Mouse (Mus musculus) urinary bladder, postnatal 4 days (tissue): ENCODE results near the gene Vmn1r209.
"Not testable (repeated sequence)": the region's sequence is repeated elsewhere in the genome, so short reads cannot be mapped to it uniquely, and the experiment has no call there.

Experiments used
- DNase-seq, 2 experiments: peaks; one replicate each; pipeline ENCODE4 v3.0.0; 2021 to 2022; ENCODE audit warnings: low spot score in 2 of 2

Vmn1r209 gene

DNA sequence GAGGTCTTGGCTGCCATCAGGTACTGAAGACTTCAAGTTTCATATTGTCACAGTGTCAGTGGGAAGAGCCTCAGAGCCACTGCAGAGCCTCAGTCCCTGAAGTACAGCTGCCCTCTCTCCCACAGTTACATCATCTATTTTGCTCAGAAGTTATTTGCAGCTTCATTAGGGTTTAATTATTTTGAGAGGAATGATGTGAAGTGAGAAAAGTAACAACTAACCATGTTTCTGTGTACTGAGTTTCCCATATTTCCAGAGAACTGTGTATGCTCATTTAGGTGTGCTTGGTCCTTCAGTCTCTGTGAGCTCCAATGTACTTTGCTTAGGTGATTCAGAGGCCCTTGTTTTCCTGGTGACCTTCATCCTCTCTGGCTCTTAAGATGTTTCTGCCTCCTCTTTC lies at the start of gene Vmn1r209:
Vmn1r209 (minus strand) TSS at position 101 of the 400 bp plus-strand sequence.
- DNase-seq = not testable (repeated sequence)

DNA sequence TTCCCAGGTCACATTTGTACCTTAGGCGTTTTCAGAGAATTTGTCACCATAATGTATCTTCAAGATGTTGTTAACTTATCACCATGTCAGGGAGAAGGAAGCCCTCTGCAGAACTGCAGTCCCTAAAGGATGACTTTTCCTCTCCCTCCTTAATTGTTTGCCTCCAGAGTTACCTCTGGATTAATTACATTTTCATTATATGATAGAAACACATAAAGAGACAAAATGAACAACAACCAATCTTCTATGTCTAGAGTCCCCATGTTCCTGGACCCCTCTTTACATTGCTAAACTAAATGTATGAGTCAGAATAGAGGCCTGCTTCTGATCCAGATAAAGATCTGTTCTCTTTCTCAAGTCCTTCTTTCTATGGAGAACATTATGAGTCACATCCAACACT lies 48.0 kb upstream of the Vmn1r209 start, which contains the start of gene Vmn1r211:
Vmn1r211 (minus strand) TSS at position 101 of the 400 bp plus-strand sequence.
- DNase-seq = no peak

DNA sequence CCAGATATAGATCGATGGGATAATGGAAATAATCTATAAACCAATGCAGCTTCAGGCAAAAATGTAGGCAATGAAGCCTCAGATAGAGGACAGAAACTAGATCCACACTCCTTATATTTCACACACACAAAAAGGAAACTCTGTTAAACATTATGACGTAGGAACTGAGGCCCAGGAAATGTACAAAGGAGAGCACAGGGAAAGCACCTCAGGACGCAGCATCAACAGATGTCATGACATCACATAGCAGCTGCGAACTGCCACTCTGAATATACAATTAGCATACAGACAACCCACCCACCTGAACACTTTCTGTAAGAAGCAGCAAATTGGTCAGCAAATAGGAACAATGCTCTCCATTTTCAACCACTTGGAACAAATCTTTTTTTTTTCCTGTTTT lies 45.3 kb upstream of the Vmn1r209 start:
- no peak for DNase-seq

DNA sequence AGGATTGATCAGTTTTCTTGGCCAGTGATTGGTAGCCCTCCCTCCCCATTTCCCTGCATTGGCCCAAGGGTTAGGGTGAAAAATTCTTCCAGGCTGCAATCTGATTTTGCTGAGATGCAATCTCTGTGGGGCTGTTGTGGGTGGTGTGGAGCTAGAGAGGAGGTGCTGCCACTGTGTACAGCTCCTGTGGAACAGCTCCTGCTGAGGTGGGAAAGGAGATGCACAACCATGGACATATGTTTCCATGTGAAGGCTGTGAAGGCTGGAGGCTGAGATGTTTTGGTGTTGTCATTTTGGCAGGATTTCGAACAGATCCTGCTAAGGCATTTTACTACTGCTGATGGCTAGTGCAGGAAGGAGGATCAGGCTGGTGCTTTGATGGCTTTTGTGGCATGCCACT lies 37.3 kb upstream of the Vmn1r209 start:
- no peak for DNase-seq

DNA sequence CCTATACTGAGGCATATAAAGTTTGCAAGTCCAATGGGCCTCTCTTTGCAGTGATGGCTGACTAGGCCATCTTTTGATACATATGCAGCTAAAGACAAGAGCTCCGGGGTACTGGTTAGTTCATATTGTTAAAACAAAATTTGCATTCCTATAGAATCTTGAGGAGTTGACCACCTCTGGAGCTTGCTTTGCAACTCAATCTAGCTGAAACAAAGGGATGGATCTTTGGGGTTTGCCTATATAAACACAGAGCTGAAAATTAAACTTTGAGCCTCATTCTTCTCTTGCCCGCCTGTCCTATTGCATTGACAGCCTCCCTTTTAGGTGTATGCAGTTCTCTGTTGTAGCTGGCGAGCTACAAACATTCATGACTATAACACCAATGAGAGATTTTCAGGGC lies 34.8 kb upstream of the Vmn1r209 start:
- DNase-seq = not testable (repeated sequence)

DNA sequence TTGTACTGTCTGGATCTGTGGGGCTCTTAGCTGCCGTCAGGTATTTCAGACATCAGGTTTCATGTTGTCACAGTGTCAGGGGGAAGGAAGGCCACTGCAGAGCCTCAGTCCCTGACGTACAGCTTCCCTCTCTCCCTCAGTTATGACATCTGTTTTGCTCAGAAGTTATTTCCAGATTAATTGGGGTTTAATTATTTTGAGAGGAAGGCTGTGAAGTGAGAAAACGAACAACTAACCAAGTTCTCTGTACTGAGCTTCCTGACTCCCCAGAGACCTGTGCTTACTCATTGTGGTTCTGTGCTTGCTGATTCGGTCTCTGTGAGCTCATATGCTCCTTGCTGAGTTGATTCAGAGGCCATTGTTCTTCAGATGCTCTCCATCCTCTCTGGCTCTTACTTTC lies 21.8 kb upstream of the Vmn1r209 start, which contains the start of gene Vmn1r210:
Vmn1r210 (minus strand) TSS at position 101 of the 400 bp plus-strand sequence.
- no peak for DNase-seq

DNA sequence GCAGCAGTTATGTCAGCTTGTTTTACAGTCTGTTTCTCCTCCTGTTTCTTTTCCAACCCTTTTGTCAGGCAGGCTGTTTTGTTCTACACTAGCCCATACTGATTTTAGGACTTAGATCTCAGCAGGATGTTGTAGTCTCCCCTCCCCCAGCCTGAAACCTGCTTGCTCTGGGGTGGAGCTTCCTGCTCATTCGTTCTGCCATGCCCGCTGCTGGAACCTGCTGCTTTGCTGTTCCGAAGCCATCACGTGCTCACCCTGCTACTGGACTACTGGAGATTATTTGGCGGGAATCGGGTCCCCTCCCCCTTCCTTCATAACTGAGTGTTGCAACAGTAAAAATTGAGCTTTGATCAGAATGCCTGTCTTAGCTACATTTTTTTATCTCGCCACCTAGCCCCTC lies 19.9 kb upstream of the Vmn1r209 start:
- DNase-seq = not testable (repeated sequence)

DNA sequence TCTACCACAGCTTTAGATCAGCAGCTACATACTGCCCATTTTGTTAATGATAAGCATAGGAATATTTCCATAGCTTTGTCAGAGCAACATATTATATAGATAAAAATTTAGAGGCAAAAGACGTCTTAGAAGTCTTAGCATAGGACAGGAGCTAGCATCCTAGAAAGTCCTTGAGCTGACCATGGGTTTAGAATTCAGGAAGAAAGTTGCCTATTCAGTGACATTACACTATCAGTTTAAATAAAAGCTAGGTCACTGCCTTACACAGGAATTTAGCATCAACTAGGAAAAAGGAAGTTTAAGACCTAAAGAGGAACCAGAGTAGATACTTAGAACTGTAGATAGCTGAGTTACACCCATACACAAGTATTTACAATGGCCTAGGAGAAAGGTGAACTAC lies 12.1 kb upstream of the Vmn1r209 start:
- DNase-seq = not testable (repeated sequence)

DNA sequence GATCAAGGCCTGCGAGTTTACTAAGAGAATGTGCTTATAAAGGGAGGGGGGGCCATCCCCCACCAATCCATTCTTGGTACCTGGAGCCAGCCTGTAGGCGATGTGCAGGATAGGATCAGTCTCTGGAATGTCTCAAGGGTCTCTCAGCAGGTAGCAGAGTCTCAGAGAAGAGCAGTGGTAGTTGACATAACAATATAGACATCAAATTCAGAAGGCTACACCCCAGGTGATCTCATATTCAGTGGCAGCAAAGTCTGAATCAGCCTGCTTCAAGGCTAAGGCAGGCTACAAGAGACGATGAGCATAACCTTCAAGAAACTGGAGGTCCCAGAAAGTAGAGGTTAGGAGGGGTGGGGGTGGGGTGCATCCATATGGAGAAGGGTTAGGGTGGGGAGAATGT lies 21.4 kb downstream of the Vmn1r209 start:
- DNase-seq = not testable (repeated sequence)

DNA sequence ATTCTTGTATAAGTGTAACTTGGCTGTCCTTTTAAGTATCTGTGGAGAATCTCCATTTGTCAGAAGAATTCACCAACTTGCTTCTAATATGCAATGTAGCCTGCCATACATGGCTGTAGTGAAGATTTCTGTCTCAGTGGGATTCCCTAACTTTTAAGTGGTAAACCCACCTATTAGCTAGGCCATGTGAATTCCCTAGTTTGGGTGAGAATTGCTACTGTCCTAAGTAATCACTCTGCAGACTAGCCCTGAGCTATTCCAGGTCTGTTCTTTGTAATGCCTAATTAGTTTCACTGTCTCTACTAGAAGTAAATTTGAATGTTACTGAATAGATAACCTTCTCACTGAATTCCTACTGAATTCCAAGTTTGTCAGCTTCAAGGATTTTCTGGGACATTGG lies 25.3 kb downstream of the Vmn1r209 start:
- DNase-seq = not testable (repeated sequence)

DNA sequence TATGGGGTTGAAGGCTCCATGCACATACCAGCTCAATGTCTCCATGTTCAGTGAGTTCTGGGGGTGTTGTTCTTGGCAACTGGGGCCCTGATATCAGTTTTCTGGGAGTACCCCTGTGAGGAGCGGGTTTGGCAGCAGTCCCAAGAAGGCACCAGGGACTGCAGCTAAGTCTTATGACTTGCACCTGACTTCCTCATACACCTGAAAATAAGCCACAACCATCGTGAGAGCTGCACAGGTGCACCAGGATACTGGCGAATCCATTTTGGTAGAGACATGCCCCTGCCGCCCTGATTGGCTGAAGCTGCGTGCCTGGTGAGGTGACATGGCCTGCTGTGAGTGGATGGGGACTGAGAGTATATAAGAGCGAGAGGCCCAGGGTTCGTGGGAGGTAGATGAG lies 32.2 kb downstream of the Vmn1r209 start, which contains the start of gene Vmn1r208:
Vmn1r208 (minus strand) TSS at position 101 of the 400 bp plus-strand sequence.
- not testable (repeated sequence) for DNase-seq

DNA sequence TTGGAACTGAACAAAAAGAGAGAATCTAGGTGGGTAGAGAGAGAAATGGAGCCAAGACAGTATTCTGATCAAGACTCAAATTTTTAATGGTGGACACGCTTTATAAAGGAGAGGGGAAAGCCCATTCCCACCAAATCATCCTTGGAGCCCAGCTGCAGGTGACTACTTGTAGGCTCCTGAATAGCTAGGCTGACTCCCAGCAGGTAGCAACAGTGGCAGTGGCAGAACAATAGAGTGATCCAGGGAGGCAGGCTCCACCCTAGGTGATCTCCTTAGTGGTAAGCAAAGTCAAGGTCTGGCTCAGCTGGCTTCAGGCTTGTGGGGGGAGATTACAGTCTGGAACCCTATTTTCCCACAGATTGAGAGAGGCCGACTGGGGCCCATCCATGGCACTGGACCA lies 37.9 kb downstream of the Vmn1r209 start:
- DNase-seq = not testable (repeated sequence)
